ENCODE assay signal across 30 mouse cellular contexts in genomic region chr4:24583997-24584396, GRCm38 (mm10).
DNase-seq lines count a peak whose midpoint lies in the region; ATAC-seq and TF ChIP-seq lines count a peak whose summit lies in the region.
"Had no signal": no experiment of that assay in that cellular context is flagged by ENCODE, and none has a peak within 500 bp of the region (broad histone marks: within the 10 kb centered on the region; RNA-seq: fewer than 3 reads in every experiment).

No protein-coding gene starts in this region.

- WGBS in forebrain, embryonic 13.5 days, result 20% methylated on average over 3 of the region's 3 CpGs
- 81% methylated on average over 3 of the region's 3 CpGs for WGBS in forebrain, embryonic 10.5 days
- 11% methylated on average over 3 of the region's 3 CpGs for WGBS in forebrain, embryonic 16.5 days
- 94% methylated on average over 3 of the region's 3 CpGs for WGBS in kidney, embryonic 14.5 days

- no peak overlapping the region for H3K9ac ChIP-seq in forebrain, embryonic 13.5 days
- H3K9ac ChIP-seq in forebrain, embryonic 16.5 days (replicated peaks; ENCODE audit: low read depth, low read length), result no peak overlapping the region
- no peak overlapping the region for H3K9ac ChIP-seq in kidney, embryonic 14.5 days (ENCODE audit: low read depth, low read length)
- H3K9ac ChIP-seq: embryonic facial prominence, embryonic 13.5 days; heart, embryonic 12.5 days; heart, embryonic 15.5 days; hindbrain, embryonic 13.5 days; intestine, embryonic 15.5 days had no signal

- no peak for TF ChIP-seq POLR2A in brain, embryonic 14.5 days (IDR thresholded peaks at IDR 0.05; ENCODE audit: borderline replicate concordance, extremely low read depth, insufficient read depth, insufficient read length, poor library complexity, severe bottlenecking)

- H3K4me2 ChIP-seq in forebrain, embryonic 13.5 days, result no peak overlapping the region
- H3K4me2 ChIP-seq in forebrain, embryonic 16.5 days (ENCODE audit: low read length), result no peak overlapping the region
- H3K4me2 ChIP-seq in kidney, embryonic 14.5 days (replicated peaks; ENCODE audit: low read depth, low read length), result no peak overlapping the region
- H3K4me2 ChIP-seq: embryonic facial prominence, embryonic 13.5 days; heart, embryonic 12.5 days; heart, embryonic 15.5 days; hindbrain, embryonic 13.5 days; intestine, embryonic 15.5 days had no signal

- no peak overlapping the region for H3K27ac ChIP-seq in forebrain, embryonic 13.5 days
- no peak overlapping the region for H3K27ac ChIP-seq in forebrain, embryonic 10.5 days
- no peak overlapping the region for H3K27ac ChIP-seq in forebrain, embryonic 16.5 days (ENCODE audit: low read length)
- no peak overlapping the region for H3K27ac ChIP-seq in kidney, embryonic 14.5 days (ENCODE audit: low read depth, low read length)
- H3K27ac ChIP-seq: embryonic facial prominence, embryonic 13.5 days; gastrocnemius, adult 2 months; heart, embryonic 15.5 days; hindbrain, embryonic 10.5 days; hindbrain, embryonic 13.5 days; intestine, embryonic 15.5 days had no signal

- no peaks in the 10 kb centered on the region for H3K9me3 ChIP-seq in forebrain, embryonic 13.5 days (replicated peaks)
- H3K9me3 ChIP-seq in forebrain, embryonic 10.5 days, result no peaks in the 10 kb centered on the region
- no peaks in the 10 kb centered on the region for H3K9me3 ChIP-seq in forebrain, embryonic 16.5 days (ENCODE audit: control insufficient read depth, low read length)
- H3K9me3 ChIP-seq in kidney, embryonic 14.5 days (ENCODE audit: control insufficient read depth, low read length), result no peaks in the 10 kb centered on the region
- H3K9me3 ChIP-seq: embryonic facial prominence, embryonic 13.5 days; G1E; heart, embryonic 12.5 days; heart, embryonic 15.5 days; hindbrain, embryonic 10.5 days; hindbrain, embryonic 13.5 days; intestine, embryonic 15.5 days had no signal

- 0 out of 2 replicates have a peak, but pooled peaks cover 2% of the 10 kb centered on the region for H3K4me1 ChIP-seq in forebrain, embryonic 13.5 days
- H3K4me1 ChIP-seq in forebrain, embryonic 10.5 days, result no peaks in the 10 kb centered on the region
- H3K4me1 ChIP-seq in forebrain, embryonic 16.5 days (replicated peaks; ENCODE audit: control insufficient read depth, insufficient read depth, low read length), result no peaks in the 10 kb centered on the region
- no peaks in the 10 kb centered on the region for H3K4me1 ChIP-seq in kidney, embryonic 14.5 days (ENCODE audit: control insufficient read depth, insufficient read depth, low read length)
- H3K4me1 ChIP-seq: embryonic facial prominence, embryonic 13.5 days; heart, embryonic 12.5 days; heart, embryonic 15.5 days; hindbrain, embryonic 10.5 days; hindbrain, embryonic 13.5 days; intestine, embryonic 15.5 days had no signal

- no peaks in the 10 kb centered on the region for H3K27me3 ChIP-seq in forebrain, embryonic 13.5 days
- H3K27me3 ChIP-seq in forebrain, embryonic 10.5 days (ENCODE audit: poor library complexity, severe bottlenecking), result no peaks in the 10 kb centered on the region
- H3K27me3 ChIP-seq in forebrain, embryonic 16.5 days (replicated peaks; ENCODE audit: control insufficient read depth, insufficient read depth, low read length), result no peaks in the 10 kb centered on the region
- no peaks in the 10 kb centered on the region for H3K27me3 ChIP-seq in kidney, embryonic 14.5 days (ENCODE audit: control insufficient read depth, insufficient read depth, low read length)
- H3K27me3 ChIP-seq: CH12.LX; embryonic facial prominence, embryonic 13.5 days; heart, embryonic 12.5 days; heart, embryonic 15.5 days; hindbrain, embryonic 13.5 days; intestine, embryonic 15.5 days had no signal

- peaks cover 34% of the 10 kb centered on the region for H3K36me3 ChIP-seq in forebrain, embryonic 13.5 days (ENCODE audit: poor library complexity, severe bottlenecking)
- H3K36me3 ChIP-seq in forebrain, embryonic 10.5 days (replicated peaks), result peaks cover 86% of the 10 kb centered on the region
- H3K36me3 ChIP-seq in forebrain, embryonic 16.5 days (ENCODE audit: control insufficient read depth, insufficient read depth), result no peaks in the 10 kb centered on the region; the same call in 1 of the 2 replicates
- peaks cover 13% of the 10 kb centered on the region; the same call in 1 of the 2 replicates for H3K36me3 ChIP-seq in kidney, embryonic 14.5 days (ENCODE audit: control insufficient read depth, insufficient read depth, low read length)
- H3K36me3 ChIP-seq: heart, embryonic 15.5 days; hindbrain, embryonic 13.5 days; intestine, embryonic 15.5 days had no signal

- no peak overlapping the region for H3K4me3 ChIP-seq in forebrain, embryonic 13.5 days
- H3K4me3 ChIP-seq in forebrain, embryonic 10.5 days, result no peak overlapping the region
- H3K4me3 ChIP-seq in forebrain, embryonic 16.5 days (replicated peaks; ENCODE audit: low read length), result no peak overlapping the region
- H3K4me3 ChIP-seq in kidney, embryonic 14.5 days (ENCODE audit: low read length), result no peak overlapping the region
- H3K4me3 ChIP-seq: embryonic facial prominence, embryonic 13.5 days; erythroblast, embryonic 14.5 days; gastrocnemius, adult 2 months; heart, embryonic 12.5 days; heart, embryonic 15.5 days; hindbrain, embryonic 10.5 days; hindbrain, embryonic 13.5 days; intestine, embryonic 15.5 days had no signal

- TF ChIP-seq CTCF in brain, embryonic 14.5 days (IDR thresholded peaks at IDR 0.05; ENCODE audit: borderline replicate concordance, extremely low read depth, insufficient read depth, insufficient read length), result no peak

- DNase-seq in forebrain, embryonic 10.5 days (ENCODE audit: extremely low spot score, low spot score), result no peak
- DNase-seq in MN1 (ENCODE audit: low spot score), result peak; percentile 8
- peak; percentile 88 for DNase-seq in brain, embryonic 14.5 days (ENCODE audit: low read depth)
- DNase-seq in spleen, postnatal 4 days (ENCODE audit: low spot score in 2 of 2), result no peak
- DNase-seq: adrenal gland, adult 8-10 months; adrenal gland, postnatal 25 days; B cell, adult 2 months; cerebellum, adult 11 months; cerebellum, adult 2 months; cerebellum, adult 9-11 months; cerebellum, postnatal 25 days; gastrocnemius, adult 2 months; gastrocnemius, postnatal 14 days; heart, adult 18-20 months; heart, postnatal 10 days; heart, postnatal 36 days; kidney, adult 11 months had no signal

- peak; percentile 74 for ATAC-seq in forebrain, embryonic 13.5 days
- ATAC-seq in forebrain, embryonic 16.5 days, result peak; percentile 82
- no peak for ATAC-seq in kidney, embryonic 14.5 days (ENCODE audit: low FRiP score, low TSS enrichment)
- ATAC-seq: hindbrain, embryonic 16.5 days; intestine, embryonic 15.5 days had no signal

Comparison
In these comparisons a context has a peak if more than half of its experiments do, and no peak if none do; other contexts are left out.
1. DNase-seq: peak in MN1 (single experiment) and brain, embryonic 14.5 days (single experiment); none in forebrain, embryonic 10.5 days (single experiment) and spleen, postnatal 4 days (0 of 2).